Mouse (Mus musculus) WW6 (cell line): ENCODE measurements around the gene Zscan4-ps2.
"Not testable (repeated sequence)": the region's sequence is repeated elsewhere in the genome, so short reads cannot be mapped to it uniquely, and the experiment has no call there.

Source experiments
- DNase-seq: peaks from one replicate; pipeline ENCODE4 v3.0.0-alpha.2; 2013; ENCODE audit warnings: low read depth, low spot score

The Zscan4-ps2 gene

GRCm38 (mm10) chr7:11514010-11514409, at the start of gene Zscan4-ps2:
Gene Zscan4-ps2 (plus strand): TSS chr7:11514310.
- DNase-seq, result not testable (repeated sequence)
